ENCODE assay signal across 12 mouse cellular contexts in genomic region chr7:134726530-134727258, GRCm38 (mm10).
"Had no signal": no experiment of that assay in that cellular context is flagged by ENCODE, and none has a peak within 500 bp of the region (broad histone marks: within the 10 kb centered on the region; RNA-seq: fewer than 3 reads in every experiment).

No protein-coding gene starts in this region.

- H3K4me3 ChIP-seq: left cerebral cortex, adult 2 months; liver, embryonic 13.5 days had no signal

- H3K4me2 ChIP-seq: liver, embryonic 13.5 days; midbrain, embryonic 11.5 days had no signal

- H3K36me3 ChIP-seq: liver, embryonic 13.5 days had no signal

- H3K27me3 ChIP-seq: liver, embryonic 13.5 days had no signal

- H3K9ac ChIP-seq: liver, embryonic 13.5 days had no signal

- H3K27ac ChIP-seq: left cerebral cortex, adult 2 months; liver, embryonic 13.5 days; stomach, postnatal 0 days had no signal

- H3K9me3 ChIP-seq: liver, embryonic 13.5 days had no signal

- DNase-seq: kidney, postnatal 10 days; kidney, postnatal 36 days; layer of hippocampus, postnatal 36 days; liver, embryonic 13.5 days; lung, adult 2 months; lung, postnatal 14 days; lung, postnatal 4 days; midbrain, embryonic 14.5 days; thymus, postnatal 25 days had no signal
